Mouse (Mus musculus) T-helper 2 cell (primary cell): ENCODE data around the gene Mthfd2l.

Experiments used
- in situ Hi-C: fragments of 300-600 bp; cut with MboI, MseI; formaldehyde crosslinking; loops from one replicate; pipeline ENCODE4 v1.15.1; 2025; ENCODE audit warnings: high pct_unique_total_duplicates

Gene Mthfd2l

GRCm38 (mm10) chr5:90930971-90931851, at the start of gene Mthfd2l:
Gene Mthfd2l (plus strand): TSS chr5:90931117.
- in situ Hi-C loops = no loop called here

GRCm38 (mm10) chr5:90881682-90882081, 49.2 kb upstream of the Mthfd2l start:
- in situ Hi-C loops = no loop called here

- in situ Hi-C loops = no loop called here
Observed at GRCm38 (mm10) chr5:90882146-90882545, 48.8 kb upstream of the Mthfd2l start.

GRCm38 (mm10) chr5:90884628-90885242, 46.2 kb upstream of the Mthfd2l start:
- in situ Hi-C loops = no loop called here

- in situ Hi-C loops = no loop called here
Observed at GRCm38 (mm10) chr5:90888661-90889060, 42.3 kb upstream of the Mthfd2l start.

GRCm38 (mm10) chr5:90890519-90891463, 40.1 kb upstream of the Mthfd2l start, which contains the start of gene Cxcl1:
Gene Cxcl1 (plus strand): TSS chr5:90891241.
- in situ Hi-C loops = no loop called here

- in situ Hi-C loops = no loop called here
Observed at GRCm38 (mm10) chr5:90891464-90891813, 39.5 kb upstream of the Mthfd2l start.

GRCm38 (mm10) chr5:90894231-90894630, 36.7 kb upstream of the Mthfd2l start:
- in situ Hi-C loops = no loop called here

GRCm38 (mm10) chr5:90897429-90897828, 33.5 kb upstream of the Mthfd2l start:
- in situ Hi-C loops = no loop called here

GRCm38 (mm10) chr5:90899308-90899707, 31.6 kb upstream of the Mthfd2l start:
- in situ Hi-C loops = no loop called here

GRCm38 (mm10) chr5:90900147-90900546, 30.8 kb upstream of the Mthfd2l start:
- in situ Hi-C loops = no loop called here

- in situ Hi-C loops = no loop called here
Observed at GRCm38 (mm10) chr5:90900688-90901087, 30.2 kb upstream of the Mthfd2l start.

- in situ Hi-C loops = no loop called here
Observed at GRCm38 (mm10) chr5:90902380-90903260, 28.3 kb upstream of the Mthfd2l start.

GRCm38 (mm10) chr5:90903339-90904020, 27.4 kb upstream of the Mthfd2l start, which contains the start of gene Cxcl2:
Gene Cxcl2 (plus strand): TSS chr5:90903871.
- in situ Hi-C loops = no loop called here

GRCm38 (mm10) chr5:90908983-90909382, 21.9 kb upstream of the Mthfd2l start:
- in situ Hi-C loops = loop anchor here (5.0 kb wide), 1 partner anchor 257 kb away; no protein-coding TSS in a partner anchor

GRCm38 (mm10) chr5:90919495-90919894, 11.4 kb upstream of the Mthfd2l start:
- in situ Hi-C loops = no loop called here

- in situ Hi-C loops = no loop called here
Observed at GRCm38 (mm10) chr5:90922958-90923357, 8.0 kb upstream of the Mthfd2l start.

GRCm38 (mm10) chr5:90930546-90930945, 371 bp upstream of the Mthfd2l start:
- in situ Hi-C loops = no loop called here

- in situ Hi-C loops = no loop called here
Observed at GRCm38 (mm10) chr5:90931911-90932310, 994 bp downstream of the Mthfd2l start.

GRCm38 (mm10) chr5:90936706-90937105, 5.8 kb downstream of the Mthfd2l start:
- in situ Hi-C loops = no loop called here
